Mouse (Mus musculus) cortical plate, adult 2 months (tissue): ENCODE measurements around the gene Foxp1. TPM values are rescaled to one million over a fixed set of nuclear protein-coding genes. Genes with fewer than 3 reads are reported as not detected.

ENCODE experiments used
- H3K27ac ChIP-seq: fragments of 200-500 bp; 2 replicates; pipeline ENCODE4 v1.5.1; 2012; ENCODE audit warnings: low read length, control low read depth, inconsistent platforms; ENCODE audit not compliant: insufficient read depth
- H3K4me1 ChIP-seq: fragments of 200-500 bp; 2 replicates; pipeline ENCODE4 v1.6.1; 2011; ENCODE audit warnings: low read length; ENCODE audit not compliant: control insufficient read depth, insufficient read depth
- H3K4me3 ChIP-seq: fragments of 200-500 bp; 2 replicates; pipeline ENCODE4 v1.5.1; 2011; ENCODE audit warnings: mild to moderate bottlenecking, low read length, control low read depth; ENCODE audit not compliant: insufficient read depth
- CTCF ChIP-seq: fragments of 200-500 bp; IDR thresholded peaks from 2 replicates; pipeline ENCODE4 v1.5.1; 2011; ENCODE audit warnings: mild to moderate bottlenecking, control low read depth, low read length; ENCODE audit not compliant: insufficient read depth; ENCODE audit errors: extremely low read depth
- POLR2A ChIP-seq: fragments of 200-500 bp; IDR thresholded peaks from 2 replicates; pipeline ENCODE4 v1.6.1; 2011; ENCODE audit warnings: mild to moderate bottlenecking, low read length, control low read depth; ENCODE audit not compliant: insufficient read depth; ENCODE audit errors: extremely low read depth
- polyA plus RNA-seq: library from polyadenylated mRNA; depleted of rRNA; stranded (reverse); fragments of >200 nt; gene quantifications from 2 replicates; pipeline ENCODE4 v1.2.3, GENCODE M21; 2012

Gene Foxp1
- polyA plus RNA-seq, 1 experiment = 99.2 TPM

- Histone ChIP-seq H3K4me1 (peaks cover 4% of the 10 kb centered on the region), H3K27ac (no peak overlapping the region), H3K4me3 (no peak overlapping the region)
- TF ChIP-seq CTCF = no peak
- TF ChIP-seq POLR2A = no peak
Measured at GRCm38 (mm10) chr6:99340902-99341301, 181.6 kb downstream of the Foxp1 start.

DNA sequence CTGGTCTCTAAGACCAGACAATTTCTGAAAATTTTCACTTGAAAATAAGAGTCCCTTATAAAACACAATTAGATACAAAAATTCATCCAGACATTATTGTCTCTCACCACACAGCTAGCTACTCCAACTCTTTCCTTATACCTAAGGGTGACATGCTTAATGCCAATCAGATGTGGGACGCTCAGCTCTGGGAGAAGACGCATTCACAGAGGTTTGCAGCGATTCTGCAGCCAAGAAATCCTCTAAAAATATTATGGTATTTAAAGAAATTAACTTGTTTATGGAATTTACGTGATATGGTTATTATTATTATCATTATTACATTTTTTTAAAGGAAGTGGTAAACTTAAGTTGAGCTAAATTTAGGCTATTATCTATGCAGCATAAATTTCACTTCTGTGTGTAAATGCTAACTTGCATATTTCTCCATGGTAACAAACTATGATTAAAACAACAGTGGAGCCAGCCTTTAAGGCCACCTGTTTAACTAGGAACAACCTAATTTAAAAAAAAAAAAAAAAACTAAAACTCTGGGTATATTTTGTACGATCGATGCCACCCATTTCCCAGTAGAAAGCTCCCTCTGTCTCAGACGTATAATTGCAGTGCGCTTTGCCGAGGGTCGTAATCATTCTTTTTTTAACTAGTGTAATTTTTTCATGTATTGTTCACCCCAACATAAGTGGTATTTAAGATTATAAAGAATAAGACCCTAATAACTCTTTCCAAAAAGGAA, 182.4 kb downstream of the Foxp1 start:
- peaks cover 4% of the 10 kb centered on the region for H3K4me1 ChIP-seq
- TF ChIP-seq POLR2A (no peak), CTCF (no peak)
- no peak overlapping the region for H3K4me3 ChIP-seq
- no peak overlapping the region for H3K27ac ChIP-seq

GRCm38 (mm10) chr6:99339343-99339620, 183.2 kb downstream of the Foxp1 start:
- Histone ChIP-seq H3K4me1 (peaks cover 4% of the 10 kb centered on the region), H3K27ac (no peak overlapping the region), H3K4me3 (no peak overlapping the region)
- TF ChIP-seq CTCF = no peak
- TF ChIP-seq POLR2A = no peak

DNA sequence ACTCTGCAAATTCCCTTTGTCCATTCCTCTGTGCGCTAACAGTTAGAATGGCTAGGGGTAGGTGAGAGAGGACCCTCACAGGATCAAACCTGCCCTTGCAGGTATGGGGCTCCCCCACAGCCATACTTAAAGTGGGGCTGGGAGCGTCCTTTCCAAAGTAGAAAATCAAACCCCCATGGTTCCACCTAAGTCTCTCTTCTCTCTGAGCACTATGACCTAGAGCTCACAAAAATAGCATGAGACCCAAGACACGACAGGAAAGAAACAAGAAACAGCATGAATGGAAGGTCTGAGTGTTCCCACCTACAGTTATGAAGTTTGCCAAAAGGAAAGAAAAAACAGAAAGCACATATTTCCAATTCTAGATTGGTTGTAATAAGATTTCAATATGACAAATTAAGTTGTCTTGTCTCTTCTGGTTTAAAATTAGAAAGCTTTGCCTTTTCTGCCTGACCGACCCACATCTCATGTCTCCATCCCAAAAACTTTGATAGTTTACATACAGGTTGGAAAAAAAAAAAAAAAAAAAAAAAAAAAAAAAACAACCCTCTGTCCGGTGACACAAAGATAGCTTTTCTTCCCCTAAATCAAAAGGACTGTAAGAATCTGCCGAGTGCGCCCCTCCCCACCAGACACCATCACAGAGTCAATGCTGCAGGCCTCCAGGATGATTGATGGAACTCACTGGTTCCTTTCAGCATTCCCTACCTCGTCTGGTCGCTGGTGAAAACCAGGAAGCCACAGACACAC, 183.8 kb downstream of the Foxp1 start:
- Histone ChIP-seq H3K27ac (no peak overlapping the region), H3K4me3 (no peak overlapping the region), H3K4me1 (peaks cover 4% of the 10 kb centered on the region)
- TF ChIP-seq POLR2A (no peak), CTCF (no peak)

- Histone ChIP-seq H3K27ac (no peak overlapping the region), H3K4me1 (peaks cover 4% of the 10 kb centered on the region), H3K4me3 (no peak overlapping the region)
- no peak for TF ChIP-seq POLR2A
- no peak for TF ChIP-seq CTCF
Measured at GRCm38 (mm10) chr6:99338174-99338573, 184.3 kb downstream of the Foxp1 start.

GRCm38 (mm10) chr6:99337575-99337974, 184.9 kb downstream of the Foxp1 start:
- TF ChIP-seq CTCF = no peak
- no peak for TF ChIP-seq POLR2A
- H3K27ac ChIP-seq = no peak overlapping the region
- peaks cover 4% of the 10 kb centered on the region for H3K4me1 ChIP-seq
- H3K4me3 ChIP-seq = no peak overlapping the region

DNA sequence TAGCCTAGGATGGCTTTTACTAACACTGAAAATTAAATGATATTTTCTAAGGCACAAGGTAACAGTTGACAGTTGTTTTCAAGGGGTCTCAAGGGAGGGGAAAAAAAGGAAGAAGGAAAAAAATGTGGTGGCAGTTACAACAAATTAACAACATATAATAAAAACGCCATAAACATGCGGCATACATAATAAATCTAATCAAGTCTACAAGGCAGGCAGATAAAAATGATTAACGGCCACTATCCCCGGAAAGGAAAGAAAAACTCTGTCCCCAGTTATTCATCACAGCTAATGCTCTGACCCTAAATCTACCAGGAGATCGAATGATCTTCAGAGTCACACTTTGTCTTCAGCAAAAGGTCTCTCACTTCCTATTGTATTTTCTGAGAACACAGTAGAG, 186.3 kb downstream of the Foxp1 start:
- Histone ChIP-seq H3K4me3 (no peak overlapping the region), H3K27ac (no peak overlapping the region), H3K4me1 (peaks cover 4% of the 10 kb centered on the region)
- no peak for TF ChIP-seq CTCF
- TF ChIP-seq POLR2A = no peak

- Histone ChIP-seq H3K27ac (no peak overlapping the region), H3K4me3 (no peak overlapping the region), H3K4me1 (peaks cover 4% of the 10 kb centered on the region)
- no peak for TF ChIP-seq POLR2A
- no peak for TF ChIP-seq CTCF
Measured at GRCm38 (mm10) chr6:99335174-99335830, 187.2 kb downstream of the Foxp1 start.

- H3K27ac ChIP-seq = no peak overlapping the region
- H3K4me1 ChIP-seq = peaks cover 2% of the 10 kb centered on the region
- no peak for TF ChIP-seq POLR2A
- TF ChIP-seq CTCF = no peak
- no peak overlapping the region for H3K4me3 ChIP-seq
Measured at GRCm38 (mm10) chr6:99334255-99334654, 188.3 kb downstream of the Foxp1 start.
